Mouse (Mus musculus): ENCODE data around the gene Psmd8. TPM values are rescaled to one million over a fixed set of nuclear protein-coding genes. Genes with fewer than 3 reads are reported as not detected.

The Psmd8 gene
- total and polyA plus RNA-seq, 2 experiments from 2014 or later: 292 to 329 TPM

DNA sequence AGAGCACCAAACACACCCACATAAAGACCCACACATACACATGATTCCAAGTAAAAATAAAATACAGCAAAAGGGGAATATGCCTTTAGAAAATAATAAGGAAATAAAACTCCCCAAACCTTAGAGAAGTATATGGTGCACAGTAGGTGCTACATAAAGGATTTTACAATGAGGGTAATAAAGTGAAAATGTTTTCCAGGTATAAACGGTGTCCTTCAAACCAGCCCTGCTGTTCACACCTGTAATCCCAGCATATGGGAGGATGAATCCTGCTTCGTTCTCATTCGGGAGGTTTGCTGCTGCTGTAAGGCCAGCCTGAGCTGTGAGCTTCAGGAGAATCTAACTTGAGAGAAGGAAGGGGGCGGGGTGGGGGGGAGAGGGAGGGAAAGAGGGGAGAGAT lies 46.3 kb downstream of the Psmd8 start:
- no peaks in the 10 kb centered on the region for H3K36me3 ChIP-seq (ENCODE audit: insufficient read depth, low read length)
- H3K4me1 ChIP-seq (ENCODE audit: insufficient read depth, low read length): no peaks in the 10 kb centered on the region
- 6% methylated on average over 3 of the region's 4 CpGs for WGBS
- no peak overlapping the region for H3K27ac ChIP-seq (ENCODE audit: low read depth, low read length)
- H3K9me3 ChIP-seq (ENCODE audit: low read length): no peaks in the 10 kb centered on the region
- H3K9ac ChIP-seq (replicated peaks; ENCODE audit: low read length, poor library complexity, severe bottlenecking): no peak overlapping the region
- no peak for TF ChIP-seq CTCF (IDR thresholded peaks at IDR 0.05)
- peak overlapping the region; percentile 56 for H3K4me2 ChIP-seq (ENCODE audit: low read depth, low read length, poor library complexity, severe bottlenecking)
- no peak for ATAC-seq (ENCODE audit: low FRiP score)
- peak overlapping the region; percentile 16; the same call in 1 of the 2 replicates for H3K4me3 ChIP-seq (ENCODE audit: low read depth, low read length)
- DNase-seq (ENCODE audit: low spot score): peak; percentile 3
- no peaks in the 10 kb centered on the region for H3K27me3 ChIP-seq (ENCODE audit: insufficient read depth, low read length)

DNA sequence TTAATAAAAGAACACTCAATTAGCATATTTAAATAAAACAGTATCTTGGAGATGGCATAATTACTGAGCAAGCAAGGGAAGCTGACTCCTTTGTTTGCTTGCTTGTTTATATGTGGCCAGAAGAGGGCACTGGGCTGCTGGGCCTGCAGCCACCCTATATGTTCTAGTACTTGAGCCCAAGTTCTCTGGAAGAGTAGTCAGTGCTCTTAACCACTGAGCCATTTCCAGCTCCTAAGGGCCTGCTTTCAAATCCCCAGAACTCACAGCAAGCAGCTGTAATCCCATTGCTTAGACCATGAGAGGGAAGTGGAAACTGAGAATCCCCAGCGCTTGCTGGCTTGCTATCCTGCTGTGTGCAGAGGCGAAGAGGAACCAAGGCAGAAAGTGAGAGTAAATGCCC lies 51.8 kb downstream of the Psmd8 start:
- Histone ChIP-seq H3K4me3 (ENCODE audit: low read depth, low read length) (no peak overlapping the region), H3K27ac (ENCODE audit: low read depth, low read length) (no peak overlapping the region), H3K9ac (replicated peaks; ENCODE audit: low read length, poor library complexity, severe bottlenecking) (no peak overlapping the region), H3K27me3 (ENCODE audit: insufficient read depth, low read length) (no peaks in the 10 kb centered on the region), H3K4me2 (ENCODE audit: low read depth, low read length, poor library complexity, severe bottlenecking) (no peak overlapping the region), H3K9me3 (ENCODE audit: low read length) (no peaks in the 10 kb centered on the region), H3K36me3 (ENCODE audit: insufficient read depth, low read length) (no peaks in the 10 kb centered on the region), H3K4me1 (ENCODE audit: insufficient read depth, low read length) (peaks cover 3% of the 10 kb centered on the region; the same call in 1 of the 2 replicates)
- DNase-seq (ENCODE audit: low spot score): peak; percentile 24
- peak; percentile 71 for TF ChIP-seq CTCF (IDR thresholded peaks at IDR 0.05)
- 32% methylated on average over 2 of the region's 2 CpGs for WGBS
- no peak for ATAC-seq (ENCODE audit: low FRiP score)

DNA sequence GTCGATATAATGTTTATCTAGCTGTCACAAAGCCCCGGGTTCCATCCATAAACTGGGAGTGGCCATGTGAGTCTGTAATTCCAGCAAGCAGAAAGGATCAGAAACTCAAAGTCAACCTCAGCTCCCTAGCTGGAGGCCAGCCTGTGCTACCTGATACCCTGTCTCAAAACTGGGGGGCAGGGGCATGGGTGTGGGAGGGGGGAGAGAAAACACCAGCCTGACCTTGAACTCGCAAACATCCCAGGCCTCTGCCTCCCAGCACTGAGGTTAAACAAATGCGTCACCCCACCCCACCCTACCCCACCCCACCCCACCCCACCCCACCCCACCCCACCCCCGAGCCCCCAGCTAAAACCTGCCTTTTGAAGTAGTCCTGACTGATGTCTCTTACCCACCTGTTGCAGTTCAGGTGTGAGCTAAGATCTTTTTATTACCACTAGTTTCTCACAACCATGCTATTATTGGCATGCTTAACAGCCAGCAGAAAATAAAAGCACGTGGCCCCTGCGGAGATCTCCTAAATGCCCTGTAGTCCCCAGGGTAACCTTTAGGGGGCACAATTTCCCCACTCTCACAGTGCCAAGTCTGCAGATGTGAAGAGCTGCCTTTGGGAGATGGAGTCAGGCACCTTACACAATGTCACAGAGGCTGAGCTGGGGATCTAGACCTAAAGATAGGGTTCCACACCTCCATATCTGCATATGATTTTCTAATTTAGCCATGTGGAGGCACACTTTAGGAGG lies 54.2 kb downstream of the Psmd8 start:
- Histone ChIP-seq H3K9ac (replicated peaks; ENCODE audit: low read length, poor library complexity, severe bottlenecking) (no peak overlapping the region), H3K4me1 (ENCODE audit: insufficient read depth, low read length) (peaks cover 3% of the 10 kb centered on the region; the same call in 1 of the 2 replicates), H3K36me3 (ENCODE audit: insufficient read depth, low read length) (no peaks in the 10 kb centered on the region), H3K4me3 (ENCODE audit: low read depth, low read length) (no peak overlapping the region), H3K4me2 (ENCODE audit: low read depth, low read length, poor library complexity, severe bottlenecking) (no peak overlapping the region), H3K27ac (ENCODE audit: low read depth, low read length) (no peak overlapping the region), H3K9me3 (ENCODE audit: low read length) (no peaks in the 10 kb centered on the region), H3K27me3 (ENCODE audit: insufficient read depth, low read length) (no peaks in the 10 kb centered on the region)
- WGBS: 39% methylated on average over 7 of the region's 7 CpGs
- peak; percentile 6 for DNase-seq (ENCODE audit: low spot score)
- peak; percentile 56 for TF ChIP-seq CTCF (IDR thresholded peaks at IDR 0.05)
- no peak for ATAC-seq (ENCODE audit: low FRiP score)

GRCm38 (mm10) chr7:29124970-29125369 lies 55.5 kb downstream of the Psmd8 start, which contains the start of gene Ryr1:
Ryr1 (minus strand) TSS chr7:29125179.
- Histone ChIP-seq H3K4me3 (ENCODE audit: low read depth, low read length) (peak within 1 kb of the TSS; percentile 20; the same call in 1 of the 2 replicates), H3K4me2 (ENCODE audit: low read depth, low read length, poor library complexity, severe bottlenecking) (peak within 1 kb of the TSS; percentile 42), H3K36me3 (ENCODE audit: insufficient read depth, low read length) (no peaks in the 10 kb centered on the region), H3K4me1 (ENCODE audit: insufficient read depth, low read length) (peaks cover 3% of the 10 kb centered on the region; the same call in 1 of the 2 replicates), H3K27me3 (ENCODE audit: insufficient read depth, low read length) (no peaks in the 10 kb centered on the region), H3K27ac (ENCODE audit: low read depth, low read length) (no peak within 1 kb of the TSS), H3K9me3 (ENCODE audit: low read length) (no peaks in the 10 kb centered on the region), H3K9ac (replicated peaks; ENCODE audit: low read length, poor library complexity, severe bottlenecking) (no peak within 1 kb of the TSS)
- TF ChIP-seq CTCF (IDR thresholded peaks at IDR 0.05): no peak
- DNase-seq (ENCODE audit: low spot score) (peak; percentile 7), ATAC-seq (ENCODE audit: low FRiP score) (no peak)
- WGBS: 0% methylated on average over 16 of the region's 16 CpGs

Other genes with a start within 250 kb of the Psmd8 start
- gene Actn4, start 218.4 kb downstream of the Psmd8 start, total RNA-seq (2014; rRNA removed): 74.7 and 86.9 TPM in 2 replicates
- 101 and 105 TPM in 2 replicates for gene Actn4, start 218.4 kb downstream of the Psmd8 start, polyA plus RNA-seq (2015; fragmentation: Nextera tagmentation; extraction: Ambion mirVana)
- gene Eif3k, start 198.8 kb downstream of the Psmd8 start, total RNA-seq (2014; rRNA removed): 405 and 482 TPM in 2 replicates
- gene Eif3k, start 198.8 kb downstream of the Psmd8 start, polyA plus RNA-seq (2015; fragmentation: Nextera tagmentation; extraction: Ambion mirVana): 292 and 309 TPM in 2 replicates
- gene Map4k1, start 198.7 kb downstream of the Psmd8 start, total RNA-seq (2014; rRNA removed): 5.6 and 17.4 TPM in 2 replicates
- 18.2 and 21.0 TPM in 2 replicates for gene Map4k1, start 198.7 kb downstream of the Psmd8 start, polyA plus RNA-seq (2015; fragmentation: Nextera tagmentation; extraction: Ambion mirVana)
- 7.0 and 7.2 TPM in 2 replicates for gene Ryr1, start 55.5 kb downstream of the Psmd8 start, total RNA-seq (2014; rRNA removed)
- 13.6 and 15.2 TPM in 2 replicates for gene Ryr1, start 55.5 kb downstream of the Psmd8 start, polyA plus RNA-seq (2015; fragmentation: Nextera tagmentation; extraction: Ambion mirVana)
- gene Rasgrp4, start 45.9 kb downstream of the Psmd8 start, total RNA-seq (2014; rRNA removed): 0.80 and 2.2 TPM in 2 replicates
- gene Rasgrp4, start 45.9 kb downstream of the Psmd8 start, polyA plus RNA-seq (2015; fragmentation: Nextera tagmentation; extraction: Ambion mirVana): 0.79 and 1.1 TPM in 2 replicates
- 27.5 and 32.9 TPM in 2 replicates for gene Fam98c, start 24.5 kb downstream of the Psmd8 start, total RNA-seq (2014; rRNA removed)
- gene Fam98c, start 24.5 kb downstream of the Psmd8 start, polyA plus RNA-seq (2015; fragmentation: Nextera tagmentation; extraction: Ambion mirVana): 37.9 and 38.0 TPM in 2 replicates
- gene Ggn, start 10.5 kb downstream of the Psmd8 start, total RNA-seq (2014; rRNA removed): 0.49 and 1.3 TPM in 2 replicates
- 0.35 and 0.69 TPM in 2 replicates for gene Ggn, start 10.5 kb downstream of the Psmd8 start, polyA plus RNA-seq (2015; fragmentation: Nextera tagmentation; extraction: Ambion mirVana)
- gene Spred3, start 10.3 kb downstream of the Psmd8 start, total RNA-seq (2014; rRNA removed): 33.3 and 35.0 TPM in 2 replicates
- gene Spred3, start 10.3 kb downstream of the Psmd8 start, polyA plus RNA-seq (2015; fragmentation: Nextera tagmentation; extraction: Ambion mirVana): 10.4 and 13.1 TPM in 2 replicates
- 3.2 and 4.3 TPM in 2 replicates for gene Catsperg1, start 33.3 kb upstream of the Psmd8 start, total RNA-seq (2014; rRNA removed)
- gene Catsperg1, start 33.3 kb upstream of the Psmd8 start, polyA plus RNA-seq (2015; fragmentation: Nextera tagmentation; extraction: Ambion mirVana): 2.9 and 3.7 TPM in 2 replicates
- gene Kcnk6, start 51.8 kb upstream of the Psmd8 start, total RNA-seq (2014; rRNA removed): 1.7 and 1.8 TPM in 2 replicates
- 2.2 and 2.4 TPM in 2 replicates for gene Kcnk6, start 51.8 kb upstream of the Psmd8 start, polyA plus RNA-seq (2015; fragmentation: Nextera tagmentation; extraction: Ambion mirVana)
- gene Yif1b, start 57.6 kb upstream of the Psmd8 start, total RNA-seq (2014; rRNA removed): 121 and 127 TPM in 2 replicates
- 122 and 140 TPM in 2 replicates for gene Yif1b, start 57.6 kb upstream of the Psmd8 start, polyA plus RNA-seq (2015; fragmentation: Nextera tagmentation; extraction: Ambion mirVana)
- gene 2200002D01Rik, start 67.8 kb upstream of the Psmd8 start, total RNA-seq (2014; rRNA removed): 0.52 TPM in 1 of 2 replicates, not detected in the other
- gene 2200002D01Rik, start 67.8 kb upstream of the Psmd8 start, polyA plus RNA-seq (2015; fragmentation: Nextera tagmentation; extraction: Ambion mirVana): 1.2 and 2.0 TPM in 2 replicates
- gene Spint2, start 101.2 kb upstream of the Psmd8 start, total RNA-seq (2014; rRNA removed): 46.6 and 47.7 TPM in 2 replicates
- 148 and 153 TPM in 2 replicates for gene Spint2, start 101.2 kb upstream of the Psmd8 start, polyA plus RNA-seq (2015; fragmentation: Nextera tagmentation; extraction: Ambion mirVana)
- gene Ppp1r14a, start 108.6 kb upstream of the Psmd8 start, total RNA-seq (2014; rRNA removed): 1.3 TPM in 2 replicates
- 1.4 and 1.7 TPM in 2 replicates for gene Ppp1r14a, start 108.6 kb upstream of the Psmd8 start, polyA plus RNA-seq (2015; fragmentation: Nextera tagmentation; extraction: Ambion mirVana)
- 192 and 197 TPM in 2 replicates for gene Dpf1, start 123.2 kb upstream of the Psmd8 start, total RNA-seq (2014; rRNA removed)
- 160 and 162 TPM in 2 replicates for gene Dpf1, start 123.2 kb upstream of the Psmd8 start, polyA plus RNA-seq (2015; fragmentation: Nextera tagmentation; extraction: Ambion mirVana)

Data from midbrain, postnatal 0 days (tissue).